Mouse (Mus musculus) spleen, postnatal 10 days (tissue): ENCODE measurements around the gene Tubb5.

Experiments
- DNase-seq, 2 experiments: peaks; one replicate each; pipeline ENCODE4 v3.0.0; 2021 to 2022; ENCODE audit warnings: low spot score in 2 of 2

Gene Tubb5

GRCm38 (mm10) chr17:35825109-35825850 lies 12.8 kb downstream of the Tubb5 start:
- no peak for DNase-seq

GRCm38 (mm10) chr17:35824402-35824801 lies 13.7 kb downstream of the Tubb5 start:
- DNase-seq, result peak; percentile 37 to 59

GRCm38 (mm10) chr17:35822964-35823937 lies 14.9 kb downstream of the Tubb5 start, which contains the start of gene Flot1:
Flot1 (plus strand) TSS chr17:35823230.
- DNase-seq, result peak; percentile 83 to 92

- DNase-seq, result peak in 1 of 2 experiments; percentile 52
Observed at GRCm38 (mm10) chr17:35822564-35822963, 15.5 kb downstream of the Tubb5 start.

- peak; percentile 67 to 71 for DNase-seq
Observed at GRCm38 (mm10) chr17:35821439-35822430, 16.4 kb downstream of the Tubb5 start, which contains the start of gene Ier3. Ier3 (plus strand) TSS chr17:35821684.

GRCm38 (mm10) chr17:35820111-35820510 lies 18.0 kb downstream of the Tubb5 start:
- no peak for DNase-seq

GRCm38 (mm10) chr17:35817226-35817625 lies 20.9 kb downstream of the Tubb5 start:
- no peak for DNase-seq

GRCm38 (mm10) chr17:35816686-35817085 lies 21.4 kb downstream of the Tubb5 start:
- no peak for DNase-seq

GRCm38 (mm10) chr17:35815836-35816235 lies 22.3 kb downstream of the Tubb5 start:
- no peak for DNase-seq

GRCm38 (mm10) chr17:35814678-35815077 lies 23.4 kb downstream of the Tubb5 start:
- no peak for DNase-seq

GRCm38 (mm10) chr17:35813653-35814052 lies 24.5 kb downstream of the Tubb5 start:
- no peak for DNase-seq

- DNase-seq, result peak in 1 of 2 experiments; percentile 57
Observed at GRCm38 (mm10) chr17:35813245-35813647, 24.9 kb downstream of the Tubb5 start.

- DNase-seq, result no peak
Observed at GRCm38 (mm10) chr17:35812736-35813135, 25.4 kb downstream of the Tubb5 start.

GRCm38 (mm10) chr17:35812307-35812706 lies 25.8 kb downstream of the Tubb5 start:
- DNase-seq, result no peak

- no peak for DNase-seq
Observed at GRCm38 (mm10) chr17:35810900-35811648, 27.0 kb downstream of the Tubb5 start.

- DNase-seq, result no peak
Observed at GRCm38 (mm10) chr17:35809395-35809794, 28.7 kb downstream of the Tubb5 start.

GRCm38 (mm10) chr17:35808073-35808472 lies 30.0 kb downstream of the Tubb5 start:
- no peak for DNase-seq

- DNase-seq, result no peak
Observed at GRCm38 (mm10) chr17:35803858-35804399, 34.2 kb downstream of the Tubb5 start.

- no peak for DNase-seq
Observed at GRCm38 (mm10) chr17:35803020-35803419, 35.1 kb downstream of the Tubb5 start.

- no peak for DNase-seq
Observed at GRCm38 (mm10) chr17:35800905-35801304, 37.2 kb downstream of the Tubb5 start.
